Mouse (Mus musculus) adrenal gland, postnatal 25 days (tissue): ENCODE data around the gene Fdxacb1. TPM values are rescaled to one million over a fixed set of nuclear protein-coding genes. Genes with fewer than 3 reads are reported as not detected.

Experiments used
- DNase-seq: peaks from one replicate; pipeline ENCODE4 v3.0.0; 2021; ENCODE audit warnings: mixed read lengths
- long read RNA-seq: library from polyadenylated mRNA; stranded (forward); transcript quantifications from one replicate; pipeline ENCODE4 v2.0.0, GENCODE M21; 2021
- total RNA-seq: library from RNA; stranded (reverse); gene quantifications from 2 replicates; pipeline ENCODE4 v1.2.3, GENCODE M21; 2021

Fdxacb1 gene
- total RNA-seq, result 8.2 and 9.0 TPM in 2 replicates
- long read RNA-seq, transcript Fdxacb1-201 (5 exons, 2,658 nt), result major isoform, 8 of 9 reads
- long read RNA-seq, partial matches to known transcripts, result 0 of 9 reads
- long read RNA-seq, other reads (novel, unspliced or antisense), result 1 of 9 reads

DNA sequence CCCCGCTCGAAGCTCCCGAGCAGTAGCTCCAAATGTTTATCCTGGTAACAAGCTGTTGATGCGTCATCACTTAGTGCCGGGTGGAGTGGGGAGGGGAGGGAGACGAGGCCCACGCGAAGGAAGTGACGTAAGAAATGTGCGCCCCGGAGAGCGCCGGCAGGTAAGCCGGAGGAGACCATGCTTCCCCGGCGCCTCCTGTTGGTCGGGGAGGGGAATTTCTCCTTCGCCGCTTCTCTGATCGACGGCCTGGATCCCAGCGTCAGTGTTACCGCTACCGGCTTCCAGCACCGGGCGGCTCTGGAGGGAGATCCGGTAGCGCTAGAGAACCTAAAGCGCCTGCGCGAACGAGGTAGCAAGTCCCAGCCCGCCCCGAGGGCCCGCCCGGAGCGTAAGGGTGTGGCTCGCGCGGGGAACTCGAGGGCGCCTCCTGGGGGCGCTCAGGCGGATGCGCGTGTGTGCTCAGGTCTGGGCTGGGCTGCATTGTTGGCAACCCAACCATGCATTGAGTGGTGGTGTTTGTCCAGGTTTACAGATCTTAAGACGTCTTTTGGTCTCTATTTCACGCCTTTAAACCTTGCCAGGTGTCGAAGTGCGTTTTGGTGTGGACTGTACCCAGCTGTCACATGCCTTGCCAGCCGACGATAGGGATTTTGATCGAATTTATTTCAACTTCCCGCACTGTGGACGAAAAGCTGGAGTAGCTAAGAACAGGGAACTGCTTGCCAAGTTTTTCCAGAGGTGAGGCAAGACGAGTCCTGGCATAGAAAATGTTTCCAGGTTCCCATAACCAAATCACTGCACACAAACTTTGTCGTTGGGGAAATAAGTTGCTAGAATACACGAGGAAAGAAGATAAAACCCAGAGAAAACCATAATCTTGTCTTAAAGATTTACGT is at the start of gene Fdxacb1:
Gene Fdxacb1, plus strand, starts transcription at position 130 of the 896 bp plus-strand sequence.
- DNase-seq, result peak; percentile 94

DNA sequence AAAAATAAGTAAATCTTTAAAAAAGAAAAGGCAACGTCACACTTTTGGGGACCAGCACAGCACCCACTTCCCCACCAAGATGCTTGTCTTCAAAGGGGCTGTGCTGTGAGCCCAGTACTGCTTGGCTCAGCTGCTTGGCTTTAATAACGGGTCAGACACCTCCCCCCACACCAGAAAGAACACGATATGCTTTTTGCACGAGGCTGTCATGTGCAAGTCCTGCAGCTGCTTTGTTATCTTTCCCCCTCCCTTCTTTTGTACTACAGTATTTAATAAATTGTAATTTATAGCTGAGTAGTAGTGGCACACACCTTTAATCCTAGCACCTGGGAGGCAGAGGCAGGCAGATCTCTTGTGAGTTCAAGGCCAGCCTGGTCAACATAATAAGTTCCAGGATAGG is 49.2 kb upstream of the Fdxacb1 start:
- no peak for DNase-seq

DNA sequence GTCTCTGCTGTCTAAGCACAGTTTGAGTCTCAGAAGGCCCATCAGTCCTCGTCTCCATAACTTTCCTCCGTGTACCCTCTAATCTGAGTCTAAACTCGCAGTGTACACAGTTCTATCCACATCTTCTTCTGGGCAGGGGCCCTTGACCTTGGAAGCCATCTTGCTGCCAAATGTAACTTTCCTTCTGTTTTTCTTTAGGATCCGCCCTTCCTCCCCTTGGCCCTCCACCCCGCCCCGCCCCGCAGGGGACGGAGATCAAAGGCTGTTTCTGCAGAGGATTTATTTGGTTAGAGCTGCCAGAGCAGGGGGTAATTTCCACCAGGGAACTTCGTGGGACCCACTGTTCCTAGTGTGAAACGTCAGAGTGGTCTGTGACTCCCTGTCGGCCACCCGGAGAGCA is 47.0 kb upstream of the Fdxacb1 start:
- DNase-seq, result peak; percentile 29

DNA sequence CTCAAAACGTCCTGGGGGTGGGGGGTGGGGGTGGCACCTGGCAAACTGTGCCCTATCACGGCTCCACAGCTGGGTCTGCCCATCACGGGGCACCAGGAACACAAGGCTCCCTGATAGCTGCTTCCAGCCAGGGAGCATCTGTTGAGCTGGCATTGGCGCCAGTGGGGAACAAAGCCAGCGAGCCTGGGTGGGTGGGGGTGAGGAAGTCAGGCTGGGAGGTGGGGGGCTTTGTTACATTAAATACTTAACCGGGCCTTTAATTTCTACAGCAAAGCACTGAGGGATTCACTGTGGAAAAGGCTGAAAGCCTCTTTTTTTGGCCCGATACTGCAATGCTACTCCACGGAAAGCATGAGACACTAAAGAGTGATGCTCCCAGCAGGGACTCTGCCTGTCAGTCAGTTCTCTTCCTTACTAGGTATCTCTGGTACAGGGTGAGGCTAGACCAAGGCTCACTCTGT is 45.6 kb upstream of the Fdxacb1 start:
- DNase-seq, result no peak

DNA sequence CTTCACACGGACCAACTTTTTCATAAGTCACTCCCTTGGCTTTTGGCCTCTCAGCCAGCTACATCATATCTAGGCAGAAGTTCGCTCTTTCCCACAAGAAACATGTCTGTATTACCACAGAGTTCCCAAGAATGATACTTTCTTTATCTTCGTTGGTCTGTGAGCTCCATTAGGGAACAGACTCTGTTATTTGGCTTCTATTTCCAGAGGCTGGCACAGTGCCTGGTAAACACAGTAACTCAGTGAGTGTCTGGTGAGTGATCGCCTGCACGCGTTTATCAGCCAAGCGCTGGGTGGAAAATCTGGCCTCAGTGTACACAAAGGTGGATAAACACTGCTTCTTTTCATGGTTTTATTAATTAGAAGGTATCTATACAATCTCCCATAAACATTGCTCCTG is 44.6 kb upstream of the Fdxacb1 start:
- peak; percentile 78 for DNase-seq

DNA sequence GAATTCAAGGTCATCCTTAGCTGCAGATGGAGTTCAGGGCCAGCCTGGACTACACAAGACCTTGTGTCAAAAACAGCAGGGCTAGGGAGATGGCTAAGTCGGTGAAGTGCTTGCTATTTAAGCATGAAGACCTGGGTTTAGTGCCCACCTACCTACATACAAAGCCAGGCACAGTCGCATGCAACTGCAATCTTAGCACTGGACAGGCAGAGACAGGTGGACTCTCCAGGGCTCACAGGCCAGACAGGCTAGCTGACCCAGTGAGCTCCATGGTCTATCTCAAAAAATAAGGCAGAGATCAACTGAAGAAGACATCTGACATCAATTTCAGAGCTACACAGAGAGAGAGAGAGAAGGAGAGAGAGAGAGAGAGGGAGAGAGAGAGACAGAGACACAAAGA is 43.9 kb upstream of the Fdxacb1 start:
- DNase-seq, result no peak

DNA sequence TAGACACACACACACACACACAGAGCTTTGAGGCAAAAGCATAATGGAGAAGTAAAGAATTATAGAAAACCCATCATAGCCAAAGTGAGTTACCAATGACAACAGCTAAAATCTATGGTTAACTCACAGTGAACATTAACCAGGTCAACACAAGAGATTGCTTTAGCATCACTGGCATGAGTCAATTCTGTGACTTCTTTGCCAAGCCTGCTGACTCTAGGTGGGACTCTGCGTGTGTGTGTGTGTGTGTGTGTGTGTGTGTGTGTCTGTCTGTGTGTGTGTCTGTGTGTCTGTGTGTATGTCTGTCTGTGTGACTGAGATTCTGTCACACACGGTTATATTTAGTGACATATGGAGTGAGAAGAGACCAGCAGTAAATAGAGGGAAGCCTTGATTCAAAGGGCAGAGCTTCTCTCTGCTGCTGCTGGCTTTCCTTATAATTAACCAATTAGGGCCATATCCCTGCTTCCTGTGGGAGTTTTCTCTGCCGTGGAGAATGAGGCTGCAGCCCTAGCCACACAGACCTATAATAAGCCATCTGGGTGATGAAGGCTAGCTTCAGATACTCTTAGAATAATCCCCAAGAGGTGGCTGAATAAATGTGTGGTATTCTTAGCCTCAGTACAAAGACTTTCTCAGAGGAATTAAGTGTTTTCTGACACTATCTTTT is 43.2 kb upstream of the Fdxacb1 start:
- no peak for DNase-seq

DNA sequence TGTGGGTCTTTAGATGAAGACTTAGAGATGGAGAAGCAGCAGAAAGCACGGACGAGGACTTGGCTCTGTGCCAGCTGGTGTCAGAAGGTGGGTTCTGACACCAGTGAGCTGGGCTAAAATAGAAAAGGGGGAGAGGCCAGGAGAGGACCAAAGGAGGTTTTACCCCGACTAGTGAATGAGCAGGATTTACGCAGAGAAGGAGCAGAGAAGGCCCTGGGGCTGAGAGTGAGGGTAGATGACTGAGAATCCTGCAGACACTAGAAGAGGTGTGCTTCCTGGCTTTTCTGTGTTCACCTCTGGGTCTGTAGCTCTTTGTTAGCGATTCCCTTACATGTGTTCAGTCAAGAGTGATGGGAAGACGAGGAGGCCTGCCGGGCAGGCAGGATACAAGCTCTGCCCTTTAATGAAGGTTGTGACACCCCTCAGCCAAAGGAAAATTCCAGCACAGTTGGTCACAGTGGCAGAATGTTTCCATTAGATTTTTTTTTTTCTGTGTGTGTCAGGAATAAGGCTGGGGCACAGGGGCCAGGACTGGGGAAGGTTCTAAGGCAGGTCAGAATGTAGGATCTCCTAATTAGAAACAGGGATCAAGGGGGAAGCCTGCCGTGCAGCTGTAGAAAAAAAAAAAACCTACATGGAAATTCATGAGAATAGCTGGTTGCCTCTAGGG is 42.0 kb upstream of the Fdxacb1 start:
- no peak for DNase-seq

DNA sequence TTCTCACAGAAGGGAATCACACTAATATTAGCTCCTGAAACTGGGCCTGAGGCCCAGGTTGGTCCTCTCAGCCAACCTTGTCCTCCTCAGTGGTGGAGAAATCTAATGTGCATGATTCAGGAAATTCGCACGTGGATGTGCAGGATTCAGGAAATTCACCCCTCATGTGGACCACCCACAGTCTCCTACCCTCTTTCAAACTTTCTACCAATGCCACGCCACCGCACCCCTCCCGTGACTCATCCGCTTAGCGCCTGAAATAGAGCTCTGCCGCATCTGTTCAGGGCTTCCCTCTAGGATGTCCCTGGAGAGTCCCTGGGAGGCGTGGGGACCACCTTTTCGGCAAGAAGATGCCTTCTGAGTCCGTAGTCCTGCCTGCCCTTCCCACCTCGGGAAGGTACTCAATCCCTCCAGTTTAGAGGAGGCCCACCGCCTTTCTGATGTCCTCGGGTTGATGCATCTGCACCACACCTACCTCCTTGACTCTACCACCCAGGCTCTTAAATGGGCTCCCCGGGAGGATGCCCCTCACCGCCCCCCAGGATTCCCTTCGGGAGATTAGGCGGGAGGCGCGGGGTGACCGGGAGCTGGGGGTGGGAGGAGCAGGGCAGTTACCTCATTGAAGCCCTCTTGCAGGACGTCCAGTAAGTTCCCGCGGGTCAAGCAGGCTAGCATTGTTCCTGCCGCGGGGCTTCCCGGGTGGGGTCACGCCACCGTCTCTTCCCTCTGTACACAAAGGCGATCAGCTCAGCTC is 40.7 kb upstream of the Fdxacb1 start:
- peak; percentile 17 for DNase-seq

DNA sequence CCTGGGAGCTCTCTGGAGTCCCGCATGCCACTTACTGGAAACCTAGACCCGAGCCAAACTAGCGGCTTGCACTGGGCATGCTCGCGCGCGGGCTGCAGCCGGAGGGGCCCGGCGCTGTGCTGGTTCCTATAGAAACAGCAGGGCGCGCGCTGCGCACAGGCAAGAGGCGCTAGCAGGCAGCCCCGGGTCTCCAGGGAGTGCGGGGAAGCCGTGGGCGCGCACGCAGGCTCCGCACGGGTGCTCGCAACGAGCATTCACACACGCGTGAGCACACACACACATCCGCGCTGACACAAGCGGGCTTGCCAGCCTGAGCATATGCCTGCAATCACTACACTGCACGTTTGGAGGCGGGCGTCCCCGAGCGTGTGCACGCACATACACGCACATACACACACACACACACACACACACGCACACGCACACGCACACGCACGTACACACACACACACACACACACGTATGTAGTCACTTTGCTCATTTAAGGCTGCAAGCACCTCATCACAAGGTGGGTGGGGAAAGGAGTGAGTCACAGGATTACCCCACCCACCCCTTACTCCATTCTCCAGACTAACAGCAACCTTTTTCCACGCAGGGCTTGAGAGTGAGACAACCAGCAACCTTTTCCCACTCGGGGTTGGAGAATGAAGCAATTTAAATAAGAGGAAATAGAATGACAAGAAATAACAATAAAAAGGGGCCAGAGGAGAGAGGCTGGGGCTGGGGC is 39.9 kb upstream of the Fdxacb1 start:
- DNase-seq, result peak; percentile 74

DNA sequence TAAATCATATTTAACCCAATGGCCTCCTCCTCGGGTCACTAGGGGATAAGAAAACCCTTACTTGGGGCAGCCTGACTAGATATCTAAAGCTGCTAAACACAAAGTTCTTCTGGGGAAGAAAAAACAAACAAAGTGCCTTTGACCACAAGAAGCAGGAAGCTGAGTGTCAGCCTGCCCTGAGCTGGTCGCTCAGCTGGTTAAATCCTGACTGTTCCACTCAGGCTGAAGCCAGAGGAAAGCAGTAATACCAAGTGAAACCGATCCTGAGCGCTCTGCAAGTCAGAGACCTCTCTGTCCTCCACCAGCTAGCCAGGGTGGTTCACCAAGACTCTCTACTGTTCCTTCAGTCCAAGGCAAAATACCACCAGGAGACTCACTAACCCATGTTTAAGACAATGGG is 38.4 kb upstream of the Fdxacb1 start:
- DNase-seq, result no peak

DNA sequence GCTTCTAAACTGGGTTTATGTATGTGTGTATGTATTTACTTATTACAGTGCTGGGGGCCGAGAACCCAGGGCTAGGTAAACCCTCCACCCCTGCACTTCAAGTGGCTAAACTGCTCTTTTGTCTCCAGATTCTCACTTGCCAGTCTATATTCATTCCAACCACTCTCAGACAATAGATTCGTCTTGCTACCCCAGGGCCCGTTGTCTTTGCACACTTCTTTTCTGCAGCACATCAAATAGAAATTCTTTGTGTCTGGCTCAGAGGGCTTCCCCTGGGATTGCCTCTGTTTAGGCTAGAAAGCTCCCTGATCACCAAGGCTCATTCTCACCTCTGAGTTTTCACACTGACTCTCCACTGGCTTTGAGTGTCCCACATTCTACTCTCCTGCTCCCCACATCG is 35.5 kb upstream of the Fdxacb1 start:
- no peak for DNase-seq

DNA sequence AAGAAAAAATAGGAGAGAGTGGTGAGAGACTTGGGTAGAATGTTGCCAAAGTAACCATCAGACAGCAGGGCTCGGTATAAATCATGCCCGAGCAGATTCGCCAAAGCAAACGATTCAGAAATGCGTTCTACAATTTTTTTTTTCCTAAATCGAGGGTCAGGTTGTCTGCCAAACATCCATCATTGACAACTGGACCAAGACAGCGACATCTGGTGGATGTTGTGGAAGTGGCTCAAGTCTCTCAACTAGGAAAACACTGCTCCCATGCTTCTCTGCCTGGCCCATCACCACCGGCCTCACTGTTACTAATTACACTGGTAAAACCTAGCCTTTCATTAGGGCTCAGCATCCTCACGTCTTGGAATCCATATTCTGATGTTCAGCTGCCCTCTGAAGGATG is 33.0 kb upstream of the Fdxacb1 start:
- peak; percentile 32 for DNase-seq

DNA sequence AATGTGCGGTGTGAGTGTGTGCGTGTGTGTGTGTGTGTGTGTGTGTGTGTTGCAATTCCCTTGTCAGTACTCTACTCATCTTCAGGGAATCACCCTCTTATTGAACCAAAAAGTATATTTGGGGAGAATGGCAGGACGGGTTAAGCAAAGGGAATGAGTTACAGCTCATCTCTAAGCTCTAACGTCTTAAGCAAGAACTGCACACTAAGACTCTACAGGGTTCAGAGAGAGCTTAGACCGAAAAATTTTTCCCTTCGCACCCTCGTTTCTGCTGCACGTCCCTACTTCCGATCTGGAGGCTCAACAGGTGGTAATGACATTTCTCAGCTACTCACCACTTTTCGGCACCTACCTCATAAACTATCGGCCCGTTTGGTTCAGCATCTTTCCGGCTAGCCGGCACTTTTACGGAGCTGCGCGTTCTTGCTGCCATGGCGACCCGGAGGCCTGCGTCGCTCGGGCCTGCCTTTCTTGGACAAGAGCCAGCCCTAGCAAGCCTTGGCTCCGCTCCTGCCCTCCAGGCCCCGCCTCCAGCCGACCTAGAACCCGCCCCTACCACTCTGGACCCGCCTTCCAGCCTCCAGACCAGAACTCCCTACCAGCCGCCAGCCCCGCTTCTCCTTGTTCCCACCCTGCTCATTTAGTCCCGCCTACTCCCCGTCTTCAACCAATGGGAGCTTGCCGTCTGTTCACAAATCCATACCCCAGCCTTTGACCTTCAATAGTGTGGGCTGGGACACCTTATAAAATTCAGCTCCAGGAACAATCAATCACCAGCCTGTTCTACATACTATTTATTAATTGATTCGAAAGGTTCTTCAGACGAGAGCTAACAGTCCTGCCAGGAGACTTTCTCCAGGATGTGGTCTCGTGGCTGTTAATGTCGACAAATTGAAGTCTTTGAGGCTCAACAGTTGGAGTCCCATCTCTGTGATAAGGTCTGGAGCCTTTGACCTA is 28.8 kb upstream of the Fdxacb1 start, which contains the start of gene Dixdc1:
Gene Dixdc1, minus strand, starts transcription at position 604 of the 957 bp plus-strand sequence.
- peak; percentile 94 for DNase-seq

DNA sequence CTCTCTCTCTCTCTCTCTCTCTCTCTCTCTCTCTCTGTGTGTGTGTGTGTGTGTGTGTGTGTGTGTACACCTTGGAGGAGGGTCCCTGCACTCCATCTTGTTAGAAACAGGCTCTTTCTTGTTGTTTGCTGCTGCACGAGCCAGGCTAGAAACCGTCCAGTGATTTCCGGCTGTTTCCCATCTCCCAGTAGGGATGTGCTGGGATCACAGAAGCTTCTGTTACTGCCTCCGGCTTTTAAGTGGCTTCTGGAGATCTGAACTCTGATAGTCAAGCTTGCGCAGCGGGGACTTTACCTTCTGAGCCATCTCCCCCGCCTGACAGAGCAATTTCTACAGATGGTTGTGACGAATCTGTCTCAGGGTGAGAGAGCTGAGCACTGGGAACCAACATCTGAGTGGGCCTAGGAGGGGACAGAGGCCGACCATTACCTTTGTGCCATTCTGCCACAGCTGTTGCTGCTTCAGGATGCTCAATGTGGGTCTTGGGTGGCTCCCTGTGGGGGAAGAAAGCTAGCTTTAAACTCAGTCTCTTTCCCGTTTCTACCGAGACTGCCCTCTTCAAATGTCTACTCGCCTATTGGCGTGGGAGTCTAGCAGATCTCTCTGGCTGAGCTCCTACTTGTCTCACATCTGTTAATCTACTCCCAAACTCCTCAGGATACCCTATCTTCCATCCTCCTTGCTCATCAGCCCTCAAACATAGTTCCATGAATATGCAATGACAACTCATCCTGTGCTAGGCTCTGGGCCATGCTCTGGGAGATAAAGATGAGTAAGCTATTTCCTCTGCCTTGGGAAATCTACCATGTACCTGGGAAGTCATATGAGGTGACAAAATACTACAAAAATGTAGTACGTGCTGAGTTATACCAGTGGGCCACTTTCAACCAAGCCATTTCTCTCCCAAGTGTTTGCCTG is 26.9 kb upstream of the Fdxacb1 start:
- DNase-seq, result no peak

DNA sequence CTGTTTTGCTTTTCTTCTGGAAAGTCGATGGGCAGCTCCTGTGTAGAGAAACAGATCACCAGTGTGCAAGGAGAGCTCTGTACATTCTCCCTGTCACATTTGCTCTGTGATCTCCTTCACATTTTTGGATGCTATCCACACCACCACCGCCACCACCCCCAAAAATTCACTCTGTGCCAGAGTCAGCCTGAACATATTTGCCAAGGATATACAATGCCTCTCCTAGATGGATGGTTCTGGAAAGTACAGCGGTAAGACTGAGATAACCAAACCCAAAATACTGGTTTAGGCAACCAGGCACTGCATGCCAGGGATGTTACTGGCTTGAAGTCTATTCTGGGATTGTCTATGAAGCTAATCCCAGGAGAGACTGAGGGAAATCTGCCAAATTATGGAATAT is 25.8 kb upstream of the Fdxacb1 start:
- DNase-seq, result no peak

DNA sequence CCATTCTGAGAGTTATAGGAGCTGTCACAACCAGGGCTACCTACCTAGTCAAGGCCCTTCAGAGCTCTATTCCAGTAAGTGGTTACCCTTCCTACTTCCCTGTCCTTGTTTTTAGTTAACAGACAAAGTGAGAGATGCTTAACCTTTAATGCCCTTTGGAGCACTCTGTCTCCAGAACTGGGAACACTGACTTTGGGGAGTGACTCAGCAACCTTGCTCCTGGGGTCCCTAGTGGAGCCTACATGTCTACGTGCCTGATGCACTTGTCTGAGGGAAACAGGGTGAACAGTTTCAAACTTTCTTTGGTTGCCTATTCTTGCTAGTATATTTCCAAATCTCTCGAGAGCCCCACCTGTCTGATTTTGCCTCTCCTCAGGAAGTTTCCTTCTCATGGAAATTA is 25.3 kb upstream of the Fdxacb1 start:
- DNase-seq, result no peak

DNA sequence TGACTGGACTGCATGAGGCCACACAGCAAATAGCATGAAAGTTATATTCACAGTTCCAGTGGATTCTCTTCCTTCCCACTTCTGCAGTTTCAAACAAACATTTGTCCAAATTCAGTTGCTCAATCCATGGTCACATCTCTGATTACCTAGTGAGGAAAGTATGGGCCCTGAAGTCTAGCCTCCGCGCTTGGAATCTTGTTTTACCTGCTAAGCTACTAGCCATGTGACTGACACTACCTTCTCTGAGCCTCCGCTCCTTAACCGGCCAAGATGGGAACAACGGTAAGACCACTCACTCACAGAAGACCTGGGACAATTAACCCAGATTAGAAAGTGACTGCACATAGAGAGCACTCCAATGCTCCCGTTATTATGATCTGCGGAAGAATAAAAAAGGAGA is 22.2 kb upstream of the Fdxacb1 start:
- DNase-seq, result no peak

DNA sequence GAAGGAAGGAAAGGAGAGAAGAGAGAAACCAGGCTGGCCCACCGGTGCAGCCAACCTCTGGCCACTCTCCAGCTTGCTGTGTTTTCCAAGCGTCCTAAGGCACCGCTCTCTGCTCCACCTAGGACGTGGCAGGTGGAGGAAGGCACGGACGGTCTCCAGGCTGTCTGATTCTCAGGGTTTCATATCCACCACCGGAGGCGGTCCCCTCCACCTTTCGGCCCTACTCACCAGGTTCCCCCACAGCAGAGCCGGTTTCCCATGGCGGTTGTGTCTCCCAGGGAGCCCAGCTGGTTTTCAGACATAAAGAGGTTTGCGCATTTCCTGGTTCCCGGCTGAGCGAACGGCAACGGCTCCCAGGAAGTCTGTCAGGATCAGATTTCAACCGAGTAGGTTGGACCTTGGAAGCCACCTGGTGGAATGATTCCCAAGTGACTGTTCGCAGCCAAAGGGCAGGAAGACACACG is 21.8 kb upstream of the Fdxacb1 start, which contains the start of gene 2310030G06Rik:
Gene 2310030G06Rik, minus strand, starts transcription at position 323 of the 464 bp plus-strand sequence.
- no peak for DNase-seq
